Mouse (Mus musculus): ENCODE measurements at regions not wholly inside any gene's neighbourhood (a gene's known extent, or its start where the extent isn't known, plus 50 kb on each side); places are given as distances from the start of the nearest gene placed in this dataset.

DNA sequence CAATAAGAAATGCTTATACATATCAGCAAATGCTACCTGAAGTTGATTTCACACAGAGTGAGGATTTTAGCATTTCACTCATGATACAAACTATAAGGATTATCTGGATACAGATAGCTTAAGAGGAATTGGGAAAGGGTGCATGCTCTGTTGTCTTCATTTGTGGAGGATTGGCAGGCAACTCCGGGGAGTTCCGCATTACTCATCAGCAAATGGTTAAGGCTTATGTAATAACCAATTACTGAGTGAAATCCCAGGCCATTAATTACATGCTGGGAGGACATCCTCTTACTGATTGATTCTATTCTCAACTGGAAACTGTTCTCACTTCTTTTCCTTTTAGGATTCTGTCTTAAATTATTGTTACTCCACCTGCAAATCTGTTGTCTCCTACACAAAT lies 1058.9 kb upstream of the Map3k7 start:
- TF ChIP-seq EP300 (IDR thresholded peaks at IDR 0.05; ENCODE audit: low read depth) (no peak), CTCF (IDR thresholded peaks at IDR 0.05; ENCODE audit: low read depth) (no peak)
- Histone ChIP-seq H3K4me1 (replicated peaks; ENCODE audit: control insufficient read depth in 2 of 2, insufficient read depth in 2 of 2, low read length in 1 of 2) (no peaks in the 10 kb centered on the region), H3K27me3 (ENCODE audit: control insufficient read depth, insufficient read depth, low read length) (no peaks in the 10 kb centered on the region), H3K9me3 (ENCODE audit: control insufficient read depth, low read length) (no peaks in the 10 kb centered on the region), H3K36me3 (replicated peaks; ENCODE audit: control insufficient read depth, insufficient read depth, low read depth) (no peaks in the 10 kb centered on the region), H3K4me2 (ENCODE audit: low read depth) (no peak overlapping the region), H3K27ac (no peak overlapping the region), H3K4me3 (ENCODE audit: insufficient read depth in 1 of 2, low read depth in 2 of 2, low read length in 2 of 2) (no peak overlapping the region), H3K9ac (replicated peaks) (no peak overlapping the region)
- DNase-seq (ENCODE audit: low read depth in 3 of 3, low spot score in 3 of 3) (no peak), ATAC-seq (ENCODE audit: insufficient read depth) (no peak)
- 82% methylated on average over 2 of the region's 2 CpGs for WGBS (ENCODE audit: insufficient replicate concordance)

DNA sequence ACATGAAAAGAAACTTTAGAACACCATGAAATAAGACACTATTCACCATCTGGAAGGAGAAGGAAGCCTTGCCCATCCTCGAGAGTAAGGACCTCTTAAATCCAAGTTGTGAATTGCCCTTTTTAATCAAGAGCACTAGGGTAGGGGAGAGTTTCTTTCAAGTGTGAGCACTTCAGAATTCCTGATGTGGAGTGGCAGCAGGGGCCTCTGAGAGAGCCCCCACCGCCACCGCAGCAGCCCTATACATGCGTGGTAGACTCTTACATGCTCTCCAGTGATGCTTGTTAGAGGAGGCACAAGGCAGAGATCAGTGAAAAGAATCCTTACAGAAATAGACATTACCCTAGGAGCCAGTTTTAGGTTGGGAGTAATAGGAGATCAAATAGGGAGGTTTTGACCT lies 1041.0 kb upstream of the Map3k7 start:
- Histone ChIP-seq H3K4me2 (ENCODE audit: low read depth) (no peak overlapping the region), H3K27ac (no peak overlapping the region), H3K9ac (replicated peaks) (no peak overlapping the region), H3K4me3 (ENCODE audit: insufficient read depth in 1 of 2, low read depth in 2 of 2, low read length in 2 of 2) (no peak overlapping the region), H3K27me3 (ENCODE audit: control insufficient read depth, insufficient read depth, low read length) (no peaks in the 10 kb centered on the region), H3K36me3 (replicated peaks; ENCODE audit: control insufficient read depth, insufficient read depth, low read depth) (no peaks in the 10 kb centered on the region), H3K9me3 (ENCODE audit: control insufficient read depth, low read length) (no peaks in the 10 kb centered on the region), H3K4me1 (replicated peaks; ENCODE audit: control insufficient read depth in 2 of 2, insufficient read depth in 2 of 2, low read length in 1 of 2) (no peaks in the 10 kb centered on the region)
- DNase-seq (ENCODE audit: low read depth in 3 of 3, low spot score in 3 of 3) (no peak), ATAC-seq (ENCODE audit: insufficient read depth) (no peak)
- 63% methylated on average over 4 of the region's 4 CpGs for whole genome bisulfite sequencing (ENCODE audit: insufficient replicate concordance)
- TF ChIP-seq CTCF (IDR thresholded peaks at IDR 0.05; ENCODE audit: low read depth) (no peak), EP300 (IDR thresholded peaks at IDR 0.05; ENCODE audit: low read depth) (no peak)

DNA sequence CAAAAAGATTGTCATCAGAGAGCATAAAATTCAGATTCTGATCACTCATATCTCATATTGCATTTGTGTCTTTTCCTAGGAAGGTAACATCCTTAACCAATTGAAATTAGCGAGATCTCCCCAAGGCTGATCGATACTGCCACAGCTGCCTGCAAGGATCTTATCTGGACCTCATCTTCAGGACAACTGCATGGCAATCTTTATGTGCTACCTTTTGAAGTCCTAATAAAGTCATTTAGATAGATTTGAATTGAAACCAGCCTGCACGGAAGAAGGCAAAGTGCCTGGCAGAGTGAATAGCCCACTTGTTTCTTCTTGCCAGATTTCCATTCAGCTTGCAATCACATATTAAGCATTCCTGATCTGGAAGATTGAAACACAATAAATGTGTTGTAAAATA lies 1031.5 kb upstream of the Map3k7 start:
- no peak for ATAC-seq (ENCODE audit: insufficient read depth)
- WGBS (ENCODE audit: insufficient replicate concordance): 54% methylated on average over 3 of the region's 3 CpGs
- no peak for TF ChIP-seq CTCF (IDR thresholded peaks at IDR 0.05; ENCODE audit: low read depth)
- no peak for TF ChIP-seq EP300 (IDR thresholded peaks at IDR 0.05; ENCODE audit: low read depth)

DNA sequence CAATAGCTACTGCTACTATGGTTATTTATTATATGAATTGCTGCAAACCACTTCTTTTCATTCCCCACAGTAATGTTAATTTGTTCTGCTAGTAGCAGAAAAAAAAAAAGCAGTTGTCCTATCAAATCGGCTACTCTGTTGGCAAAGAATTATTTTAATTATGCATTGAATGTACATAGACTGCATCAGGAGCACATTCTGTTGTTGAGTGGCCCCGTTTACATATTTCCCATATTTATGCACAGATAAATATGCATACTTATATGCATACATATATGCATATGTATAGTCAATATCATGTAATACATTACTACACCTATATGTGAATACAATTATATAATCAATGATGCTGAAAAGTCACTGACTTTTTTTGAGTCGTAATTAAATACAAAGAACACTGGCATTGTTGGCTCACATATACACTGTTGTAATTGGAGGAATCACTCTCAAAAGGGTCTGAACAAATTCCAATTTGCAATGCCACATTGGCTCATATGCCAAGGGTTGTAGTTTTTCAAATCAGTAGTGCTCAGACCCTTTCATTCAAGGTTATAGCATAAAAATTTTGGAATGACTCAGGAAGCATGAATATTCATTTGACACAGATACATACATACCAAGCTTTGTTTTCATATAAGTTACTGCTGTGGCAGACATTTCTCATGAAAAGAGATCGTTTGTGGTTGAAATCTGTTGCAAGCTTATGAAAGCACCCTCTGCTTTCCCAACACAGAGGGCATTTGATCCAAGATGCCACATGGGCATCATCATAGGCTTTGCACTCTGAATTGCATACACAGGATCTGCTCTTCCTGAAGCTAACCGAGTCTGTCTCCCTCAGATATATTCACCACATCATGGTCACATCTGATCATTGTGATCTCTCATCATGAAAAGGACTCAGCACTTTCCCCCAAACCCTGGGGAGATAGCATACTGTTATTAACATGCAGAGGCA lies 1030.6 kb upstream of the Map3k7 start:
- WGBS (ENCODE audit: insufficient replicate concordance): 58% methylated on average over 5 of the region's 5 CpGs
- DNase-seq (ENCODE audit: low read depth in 3 of 3, low spot score in 3 of 3) (no peak), ATAC-seq (ENCODE audit: insufficient read depth) (no peak)
- H3K4me2 ChIP-seq (ENCODE audit: low read depth): no peak overlapping the region
- H3K36me3 ChIP-seq (replicated peaks; ENCODE audit: control insufficient read depth, insufficient read depth, low read depth): no peaks in the 10 kb centered on the region
- no peaks in the 10 kb centered on the region for H3K27me3 ChIP-seq (ENCODE audit: control insufficient read depth, insufficient read depth, low read length)
- H3K4me1 ChIP-seq (replicated peaks; ENCODE audit: control insufficient read depth in 2 of 2, insufficient read depth in 2 of 2, low read length in 1 of 2): no peaks in the 10 kb centered on the region
- no peak overlapping the region for H3K9ac ChIP-seq (replicated peaks)
- no peak overlapping the region for H3K4me3 ChIP-seq (ENCODE audit: insufficient read depth in 1 of 2, low read depth in 2 of 2, low read length in 2 of 2)
- TF ChIP-seq EP300 (IDR thresholded peaks at IDR 0.05; ENCODE audit: low read depth) (no peak), CTCF (IDR thresholded peaks at IDR 0.05; ENCODE audit: low read depth) (no peak)
- H3K9me3 ChIP-seq (ENCODE audit: control insufficient read depth, low read length): no peaks in the 10 kb centered on the region
- no peak overlapping the region for H3K27ac ChIP-seq

More for the DNA sequence above, 1031.5 kb upstream of the Map3k7 start:
- no peak for DNase-seq (ENCODE audit: low read depth in 3 of 3, low spot score in 3 of 3)
- no peak overlapping the region for H3K9ac ChIP-seq (replicated peaks)
- no peaks in the 10 kb centered on the region for H3K4me1 ChIP-seq (replicated peaks; ENCODE audit: control insufficient read depth in 2 of 2, insufficient read depth in 2 of 2, low read length in 1 of 2)
- no peaks in the 10 kb centered on the region for H3K36me3 ChIP-seq (replicated peaks; ENCODE audit: control insufficient read depth, insufficient read depth, low read depth)
- no peaks in the 10 kb centered on the region for H3K27me3 ChIP-seq (ENCODE audit: control insufficient read depth, insufficient read depth, low read length)
- H3K27ac ChIP-seq: no peak overlapping the region
- no peaks in the 10 kb centered on the region for H3K9me3 ChIP-seq (ENCODE audit: control insufficient read depth, low read length)
- no peak overlapping the region for H3K4me2 ChIP-seq (ENCODE audit: low read depth)
- no peak overlapping the region for H3K4me3 ChIP-seq (ENCODE audit: insufficient read depth in 1 of 2, low read depth in 2 of 2, low read length in 2 of 2)

DNA sequence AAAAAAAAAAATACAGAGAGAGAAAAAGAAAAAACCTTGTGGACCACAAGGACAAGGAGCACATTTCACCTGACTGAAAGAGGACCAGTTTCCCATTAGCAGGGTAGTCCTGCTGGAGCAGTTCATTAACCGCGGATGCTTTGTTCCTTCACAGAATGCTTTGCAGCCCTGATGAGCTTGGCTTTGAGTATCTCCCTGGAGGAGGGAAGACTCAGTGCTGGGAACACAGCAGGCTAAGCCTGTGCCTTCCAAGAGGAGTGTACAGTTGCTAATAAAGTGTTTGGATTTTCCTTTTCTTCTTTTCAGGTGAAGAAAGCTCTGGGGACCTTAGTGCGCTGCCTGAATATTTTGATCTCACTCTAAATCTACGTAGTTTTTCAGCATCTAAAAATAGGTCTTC lies 980.3 kb upstream of the Map3k7 start:
- ATAC-seq (ENCODE audit: insufficient read depth) (no peak), DNase-seq (ENCODE audit: low read depth in 3 of 3, low spot score in 3 of 3) (no peak)
- no peak overlapping the region for H3K9ac ChIP-seq (replicated peaks)
- no peaks in the 10 kb centered on the region for H3K4me1 ChIP-seq (replicated peaks; ENCODE audit: control insufficient read depth in 2 of 2, insufficient read depth in 2 of 2, low read length in 1 of 2)
- no peaks in the 10 kb centered on the region for H3K27me3 ChIP-seq (ENCODE audit: control insufficient read depth, insufficient read depth, low read length)
- no peak overlapping the region for H3K4me2 ChIP-seq (ENCODE audit: low read depth)
- H3K9me3 ChIP-seq (ENCODE audit: control insufficient read depth, low read length): no peaks in the 10 kb centered on the region
- H3K36me3 ChIP-seq (replicated peaks; ENCODE audit: control insufficient read depth, insufficient read depth, low read depth): no peaks in the 10 kb centered on the region
- H3K4me3 ChIP-seq (ENCODE audit: insufficient read depth in 1 of 2, low read depth in 2 of 2, low read length in 2 of 2): no peak overlapping the region
- 71% methylated on average over 4 of the region's 4 CpGs for WGBS (ENCODE audit: insufficient replicate concordance)
- TF ChIP-seq CTCF (IDR thresholded peaks at IDR 0.05; ENCODE audit: low read depth) (no peak), EP300 (IDR thresholded peaks at IDR 0.05; ENCODE audit: low read depth) (no peak)
- no peak overlapping the region for H3K27ac ChIP-seq
